Mouse (Mus musculus) erythroblast, embryonic 14.5 days (primary cell): ENCODE data around the gene Cbll1. TPM values are rescaled to one million over a fixed set of nuclear protein-coding genes. Genes with fewer than 3 reads are reported as not detected.

Experiments used
- H3K27me3 ChIP-seq: 2 replicates; pipeline ENCODE4 v1.6.1; 2012; ENCODE audit warnings: inconsistent platforms; ENCODE audit not compliant: control insufficient read depth
- H3K36me3 ChIP-seq: 2 replicates; pipeline ENCODE4 v1.6.1; 2012; ENCODE audit warnings: mild to moderate bottlenecking, inconsistent platforms; ENCODE audit not compliant: control insufficient read depth
- H3K4me1 ChIP-seq: 2 replicates; pipeline ENCODE4 v1.6.1; 2012; ENCODE audit warnings: inconsistent platforms; ENCODE audit not compliant: control insufficient read depth
- H3K4me3 ChIP-seq: replicated peaks from 2 replicates; pipeline ENCODE3; 2012; ENCODE audit warnings: moderate library complexity, mild to moderate bottlenecking, inconsistent platforms
- H3K9me3 ChIP-seq: 2 replicates; pipeline ENCODE4 v1.6.1; 2012; ENCODE audit warnings: low read length, inconsistent platforms, mixed read lengths; ENCODE audit not compliant: control insufficient read depth
- GATA1 ChIP-seq: IDR thresholded peaks from 2 replicates; pipeline ENCODE4 v1.6.1; 2012; ENCODE audit warnings: low read length, inconsistent platforms, mixed read lengths
- TAL1 ChIP-seq: IDR thresholded peaks from 3 replicates; pipeline ENCODE4 v1.6.1; 2012; ENCODE audit warnings: low read length, inconsistent platforms, mixed read lengths
- polyA plus RNA-seq: library from polyadenylated mRNA; stranded (reverse); fragments of >175 nt; gene quantifications from 2 replicates; pipeline ENCODE4 v1.2.3, GENCODE M21; 2012

Cbll1 gene
- polyA plus RNA-seq = 0.17 TPM in 2 replicates

- no peaks in the 10 kb centered on the region for H3K9me3 ChIP-seq
- TF ChIP-seq TAL1 = no peak
- no peak for TF ChIP-seq GATA1
Measured at GRCm38 (mm10) chr12:31499314-31500131, at the start of gene Cbll1. Gene Cbll1, minus strand, starts transcription at chr12:31499616.

GRCm38 (mm10) chr12:31546061-31546460, 46.6 kb upstream of the Cbll1 start:
- Histone ChIP-seq H3K4me3 (no peak overlapping the region), H3K4me1 (no peaks in the 10 kb centered on the region), H3K27me3 (no peaks in the 10 kb centered on the region; the same call in 1 of the 2 replicates), H3K36me3 (no peaks in the 10 kb centered on the region), H3K9me3 (no peaks in the 10 kb centered on the region)
- TF ChIP-seq GATA1 = no peak
- no peak for TF ChIP-seq TAL1

More at GRCm38 (mm10) chr12:31499314-31500131, at the start of gene Cbll1:
- Histone ChIP-seq H3K36me3 (peaks cover 3% of the 10 kb centered on the region), H3K4me1 (peaks cover 27% of the 10 kb centered on the region), H3K27me3 (no peaks in the 10 kb centered on the region), H3K4me3 (peak within 1 kb of the TSS; percentile 89)

GRCm38 (mm10) chr12:31545219-31545618, 45.8 kb upstream of the Cbll1 start:
- TF ChIP-seq GATA1 (no peak), TAL1 (no peak)
- Histone ChIP-seq H3K36me3 (no peaks in the 10 kb centered on the region), H3K9me3 (no peaks in the 10 kb centered on the region), H3K27me3 (no peaks in the 10 kb centered on the region), H3K4me3 (no peak overlapping the region), H3K4me1 (no peaks in the 10 kb centered on the region)

GRCm38 (mm10) chr12:31541541-31541940, 42.1 kb upstream of the Cbll1 start:
- Histone ChIP-seq H3K4me1 (no peaks in the 10 kb centered on the region), H3K9me3 (no peaks in the 10 kb centered on the region), H3K27me3 (no peaks in the 10 kb centered on the region), H3K4me3 (no peak overlapping the region), H3K36me3 (no peaks in the 10 kb centered on the region)
- TF ChIP-seq GATA1 = no peak

- Histone ChIP-seq H3K4me1 (no peaks in the 10 kb centered on the region), H3K4me3 (no peak overlapping the region), H3K9me3 (no peaks in the 10 kb centered on the region), H3K27me3 (no peaks in the 10 kb centered on the region), H3K36me3 (no peaks in the 10 kb centered on the region)
- TF ChIP-seq TAL1 (no peak), GATA1 (no peak)
Measured at GRCm38 (mm10) chr12:31539783-31540182, 40.4 kb upstream of the Cbll1 start.

GRCm38 (mm10) chr12:31537515-31538230, 38.3 kb upstream of the Cbll1 start:
- no peaks in the 10 kb centered on the region for H3K4me1 ChIP-seq
- no peak overlapping the region for H3K4me3 ChIP-seq
- H3K9me3 ChIP-seq = no peaks in the 10 kb centered on the region
- no peaks in the 10 kb centered on the region for H3K27me3 ChIP-seq
- no peak for TF ChIP-seq GATA1
- TF ChIP-seq TAL1 = no peak
- no peaks in the 10 kb centered on the region for H3K36me3 ChIP-seq

- Histone ChIP-seq H3K27me3 (peaks cover 2% of the 10 kb centered on the region; the same call in 1 of the 2 replicates), H3K9me3 (no peaks in the 10 kb centered on the region), H3K4me3 (no peak overlapping the region), H3K4me1 (no peaks in the 10 kb centered on the region), H3K36me3 (no peaks in the 10 kb centered on the region)
- TF ChIP-seq GATA1 (no peak), TAL1 (no peak)
Measured at GRCm38 (mm10) chr12:31534060-31534843, 34.8 kb upstream of the Cbll1 start.

GRCm38 (mm10) chr12:31533218-31533908, 33.9 kb upstream of the Cbll1 start:
- H3K27me3 ChIP-seq = peaks cover 2% of the 10 kb centered on the region; the same call in 1 of the 2 replicates
- H3K4me1 ChIP-seq = no peaks in the 10 kb centered on the region
- H3K9me3 ChIP-seq = no peaks in the 10 kb centered on the region
- TF ChIP-seq GATA1 (no peak), TAL1 (no peak)
- H3K4me3 ChIP-seq = no peak overlapping the region
- H3K36me3 ChIP-seq = no peaks in the 10 kb centered on the region
